Mouse (Mus musculus): Measurements from ENCODE around the gene Zfp597. TPM values are rescaled to one million over a fixed set of nuclear protein-coding genes. Genes with fewer than 3 reads are reported as not detected.

Zfp597 gene
- polyA plus RNA-seq (2017; shearing (Covaris generic)): 10 to 100 TPM; 10.1 to 13.0 TPM

- peak; percentile 97 for ATAC-seq
Observed at GRCm38 (mm10) chr16:3884201-3885064, at the start of gene Zfp597, which contains the start of gene Gm20695. Gene Zfp597, minus strand, starts transcription at chr16:3884561. Gene Gm20695, plus strand, starts transcription at chr16:3884648.

- ATAC-seq: no peak
Observed at GRCm38 (mm10) chr16:3934091-3934490, 49.7 kb upstream of the Zfp597 start.

GRCm38 (mm10) chr16:3933536-3933935 lies 49.2 kb upstream of the Zfp597 start:
- peak; percentile 11 for ATAC-seq

- ATAC-seq: no peak
Observed at GRCm38 (mm10) chr16:3929151-3929550, 44.8 kb upstream of the Zfp597 start.

- ATAC-seq: no peak
Observed at GRCm38 (mm10) chr16:3928582-3928981, 44.2 kb upstream of the Zfp597 start.

GRCm38 (mm10) chr16:3923966-3924365 lies 39.6 kb upstream of the Zfp597 start:
- ATAC-seq: no peak

- no peak for ATAC-seq
Observed at GRCm38 (mm10) chr16:3923515-3923914, 39.2 kb upstream of the Zfp597 start.

- no peak for ATAC-seq
Observed at GRCm38 (mm10) chr16:3920756-3921155, 36.4 kb upstream of the Zfp597 start.

GRCm38 (mm10) chr16:3909118-3909517 lies 24.8 kb upstream of the Zfp597 start:
- ATAC-seq: peak; percentile 3

GRCm38 (mm10) chr16:3908537-3909111 lies 24.3 kb upstream of the Zfp597 start, which contains the start of the genes 1700037C18Rik and Cluap1:
Gene 1700037C18Rik, minus strand, starts transcription at chr16:3908689.
Gene Cluap1, plus strand, starts transcription at chr16:3908801.
- ATAC-seq: peak; percentile 81

- no peak for ATAC-seq
Observed at GRCm38 (mm10) chr16:3907471-3907870, 23.1 kb upstream of the Zfp597 start.

- ATAC-seq: no peak
Observed at GRCm38 (mm10) chr16:3896553-3896952, 12.2 kb upstream of the Zfp597 start.

- ATAC-seq: peak; percentile 47
Observed at GRCm38 (mm10) chr16:3896046-3896445, 11.7 kb upstream of the Zfp597 start.

- peak; percentile 93 for ATAC-seq
Observed at GRCm38 (mm10) chr16:3895173-3895792, 10.9 kb upstream of the Zfp597 start.

GRCm38 (mm10) chr16:3893739-3894138 lies 9.4 kb upstream of the Zfp597 start:
- ATAC-seq: no peak

GRCm38 (mm10) chr16:3891621-3892295 lies 7.4 kb upstream of the Zfp597 start:
- no peak for ATAC-seq

- ATAC-seq: no peak
Observed at GRCm38 (mm10) chr16:3885065-3885670, 807 bp upstream of the Zfp597 start.

GRCm38 (mm10) chr16:3876346-3876745 lies 8.0 kb downstream of the Zfp597 start:
- no peak for ATAC-seq

- ATAC-seq: peak; percentile 95
Observed at GRCm38 (mm10) chr16:3872216-3873047, 11.9 kb downstream of the Zfp597 start, which contains the start of gene Naa60. Gene Naa60, plus strand, starts transcription at chr16:3872375.

GRCm38 (mm10) chr16:3871815-3872214 lies 12.5 kb downstream of the Zfp597 start:
- no peak for ATAC-seq

- no peak for ATAC-seq
Observed at GRCm38 (mm10) chr16:3859254-3859653, 25.1 kb downstream of the Zfp597 start.
